Mouse (Mus musculus): ENCODE measurements around the gene F8. TPM values are rescaled to one million over a fixed set of nuclear protein-coding genes. Genes with fewer than 3 reads are reported as not detected.
A peak's percentile ranks its signal among the peaks of the same experiment; 100 is the strongest.

Gene F8
- polyA plus RNA-seq, 1 experiment from 2014 or later, result 0.81 TPM

DNA sequence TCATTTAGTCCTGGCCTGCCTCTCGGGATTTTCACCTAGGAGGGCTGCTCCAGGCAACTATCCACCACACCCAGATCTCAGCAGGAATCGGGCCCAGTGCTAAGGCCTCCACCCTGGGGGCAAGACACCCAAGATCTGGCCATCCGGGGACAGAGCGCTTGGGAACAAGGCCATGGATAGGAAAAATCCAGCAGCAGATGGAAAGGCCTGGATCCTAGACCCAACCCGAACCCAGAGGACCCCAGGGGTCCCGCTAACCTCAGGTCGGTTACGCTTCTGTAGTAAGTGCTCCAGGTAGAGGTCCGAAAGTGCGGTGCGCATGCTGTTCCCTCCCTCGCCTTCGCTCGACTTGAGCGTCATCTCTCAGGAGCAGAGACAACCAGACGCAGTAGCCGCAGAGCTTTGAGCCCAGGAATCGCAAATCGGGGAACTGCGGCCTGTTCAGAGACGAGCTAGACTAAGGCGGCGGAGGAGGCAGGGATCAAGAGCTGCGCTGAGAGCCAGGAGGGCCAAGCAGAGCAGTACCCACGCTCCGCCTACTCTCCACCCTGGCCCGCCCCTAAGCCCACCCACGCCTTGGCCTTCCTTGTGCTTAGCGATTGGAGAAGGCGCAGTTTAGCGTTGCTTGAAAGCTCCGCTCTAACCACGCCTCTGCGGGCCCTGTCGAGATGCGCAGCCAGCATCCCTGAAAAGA, 251.8 kb downstream of the F8 start, which contains the start of gene Mpp1:
Gene Mpp1, minus strand, starts transcription at position 550 of the 694 bp plus-strand sequence.
- Histone ChIP-seq H3K36me3 (ENCODE audit: control insufficient read depth, insufficient read depth) (no peaks in the 10 kb centered on the region), H3K27ac (ENCODE audit: low read depth, low read length) (peak within 1 kb of the TSS; percentile 86), H3K9me3 (ENCODE audit: control insufficient read depth) (no peaks in the 10 kb centered on the region), H3K9ac (ENCODE audit: low read depth, low read length) (peak within 1 kb of the TSS; percentile 65), H3K4me2 (replicated peaks; ENCODE audit: low read depth) (peak within 1 kb of the TSS; percentile 57), H3K4me3 (ENCODE audit: low read depth, low read length) (peak within 1 kb of the TSS; percentile 54), H3K4me1 (replicated peaks; ENCODE audit: control insufficient read depth, insufficient read depth, low read length) (no peaks in the 10 kb centered on the region), H3K27me3 (replicated peaks; ENCODE audit: control insufficient read depth, insufficient read depth, low read length) (no peaks in the 10 kb centered on the region)
- WGBS, result 25% methylated on average over 36 of the region's 36 CpGs
- ATAC-seq, result peak; percentile 91
- no peak for TF ChIP-seq CTCF (IDR thresholded peaks at IDR 0.05; ENCODE audit: low read depth)

DNA sequence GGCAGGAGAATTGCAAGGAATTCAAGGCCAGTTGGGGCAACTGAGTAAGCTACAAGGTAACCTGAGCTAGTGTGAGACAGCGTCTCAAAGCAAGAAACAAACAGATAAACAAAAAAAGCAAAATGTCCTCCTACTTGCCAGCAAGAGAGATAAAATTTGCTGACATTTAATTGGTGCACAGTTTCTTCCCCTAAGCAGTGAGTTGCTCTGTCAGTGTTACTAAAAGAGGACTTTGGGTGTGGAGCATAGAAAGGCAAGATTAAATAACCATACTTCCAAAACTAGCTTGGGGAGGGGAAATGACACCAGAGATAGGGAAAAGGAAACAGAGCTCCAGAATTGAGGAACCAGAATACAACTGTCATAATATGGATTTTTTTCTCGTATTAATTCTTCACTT, 252.9 kb downstream of the F8 start:
- TF ChIP-seq CTCF (IDR thresholded peaks at IDR 0.05; ENCODE audit: low read depth), result no peak
- H3K9ac ChIP-seq (ENCODE audit: low read depth, low read length), result no peak overlapping the region
- H3K4me2 ChIP-seq (replicated peaks; ENCODE audit: low read depth), result peak overlapping the region; percentile 57
- peak overlapping the region; percentile 54 for H3K4me3 ChIP-seq (ENCODE audit: low read depth, low read length)
- WGBS, result 31% methylated on average over 2 of the region's 2 CpGs
- H3K36me3 ChIP-seq (ENCODE audit: control insufficient read depth, insufficient read depth), result no peaks in the 10 kb centered on the region
- no peaks in the 10 kb centered on the region for H3K4me1 ChIP-seq (replicated peaks; ENCODE audit: control insufficient read depth, insufficient read depth, low read length)
- ATAC-seq, result no peak
- no peak overlapping the region for H3K27ac ChIP-seq (ENCODE audit: low read depth, low read length)
- H3K9me3 ChIP-seq (ENCODE audit: control insufficient read depth), result no peaks in the 10 kb centered on the region
- no peaks in the 10 kb centered on the region for H3K27me3 ChIP-seq (replicated peaks; ENCODE audit: control insufficient read depth, insufficient read depth, low read length)

DNA sequence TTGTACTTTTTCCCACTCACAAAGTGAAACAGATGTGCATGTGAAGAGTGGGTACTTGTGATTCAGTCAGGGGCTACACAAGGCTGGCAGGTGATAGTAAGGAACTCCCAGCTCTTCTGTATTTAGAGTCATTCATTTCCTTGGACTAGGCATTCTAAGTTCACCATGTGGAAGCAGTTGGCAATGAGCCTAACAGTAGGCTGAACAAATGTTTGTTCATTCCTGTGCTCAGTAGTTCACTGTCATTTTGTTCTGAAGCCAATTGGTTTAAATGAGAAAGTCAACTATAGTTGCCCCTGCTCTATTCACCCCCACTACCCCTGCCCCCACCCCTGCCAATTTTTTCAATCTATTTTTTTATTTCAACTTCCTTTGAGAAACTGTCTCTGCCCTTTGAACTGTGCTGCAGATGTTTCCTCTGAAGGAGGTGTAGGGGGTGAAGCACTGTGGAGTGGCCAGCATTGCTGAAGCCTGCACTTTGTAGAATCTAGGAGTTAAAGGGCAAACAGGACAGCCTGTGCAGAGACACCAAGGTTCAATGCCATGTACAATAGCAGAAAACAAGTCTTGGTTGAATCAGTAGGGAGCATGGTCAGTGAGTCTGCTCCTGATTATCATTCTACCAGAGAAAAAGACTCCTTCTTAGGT, 254.0 kb downstream of the F8 start:
- Histone ChIP-seq H3K4me3 (ENCODE audit: low read depth, low read length) (no peak overlapping the region), H3K9me3 (ENCODE audit: control insufficient read depth) (no peaks in the 10 kb centered on the region), H3K27me3 (replicated peaks; ENCODE audit: control insufficient read depth, insufficient read depth, low read length) (no peaks in the 10 kb centered on the region), H3K4me1 (replicated peaks; ENCODE audit: control insufficient read depth, insufficient read depth, low read length) (no peaks in the 10 kb centered on the region), H3K4me2 (replicated peaks; ENCODE audit: low read depth) (peak overlapping the region; percentile 57), H3K9ac (ENCODE audit: low read depth, low read length) (no peak overlapping the region), H3K36me3 (ENCODE audit: control insufficient read depth, insufficient read depth) (no peaks in the 10 kb centered on the region), H3K27ac (ENCODE audit: low read depth, low read length) (peak overlapping the region; percentile 42; the same call in 1 of the 2 replicates)
- TF ChIP-seq CTCF (IDR thresholded peaks at IDR 0.05; ENCODE audit: low read depth), result no peak
- ATAC-seq, result peak; percentile 46

DNA sequence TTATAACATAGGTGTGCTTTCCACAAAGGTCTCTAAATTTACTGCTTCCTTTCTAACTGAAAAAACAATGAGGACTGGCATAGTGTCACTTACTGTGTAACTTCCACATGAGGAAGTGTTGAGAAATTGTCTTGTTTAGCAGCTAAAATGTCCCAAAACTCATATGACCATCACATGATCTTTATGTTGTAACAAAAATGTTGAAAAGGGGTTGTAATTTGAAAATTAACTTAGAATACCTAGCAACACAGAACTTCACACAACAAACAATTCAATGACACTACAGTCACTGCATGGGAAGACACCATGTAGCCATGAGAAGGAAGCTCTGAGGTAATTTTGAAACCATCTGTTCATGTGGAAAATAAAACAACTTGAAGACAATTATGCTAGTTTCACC, 255.5 kb downstream of the F8 start:
- no peak overlapping the region for H3K4me3 ChIP-seq (ENCODE audit: low read depth, low read length)
- H3K27me3 ChIP-seq (replicated peaks; ENCODE audit: control insufficient read depth, insufficient read depth, low read length), result no peaks in the 10 kb centered on the region
- no peak overlapping the region for H3K27ac ChIP-seq (ENCODE audit: low read depth, low read length)
- H3K4me2 ChIP-seq (replicated peaks; ENCODE audit: low read depth), result peak overlapping the region; percentile 57; the same call in 1 of the 2 replicates
- TF ChIP-seq CTCF (IDR thresholded peaks at IDR 0.05; ENCODE audit: low read depth), result no peak
- ATAC-seq, result no peak
- H3K4me1 ChIP-seq (replicated peaks; ENCODE audit: control insufficient read depth, insufficient read depth, low read length), result no peaks in the 10 kb centered on the region
- no peak overlapping the region for H3K9ac ChIP-seq (ENCODE audit: low read depth, low read length)
- peaks cover 7% of the 10 kb centered on the region; the same call in 1 of the 2 replicates for H3K36me3 ChIP-seq (ENCODE audit: control insufficient read depth, insufficient read depth)
- H3K9me3 ChIP-seq (ENCODE audit: control insufficient read depth), result no peaks in the 10 kb centered on the region

DNA sequence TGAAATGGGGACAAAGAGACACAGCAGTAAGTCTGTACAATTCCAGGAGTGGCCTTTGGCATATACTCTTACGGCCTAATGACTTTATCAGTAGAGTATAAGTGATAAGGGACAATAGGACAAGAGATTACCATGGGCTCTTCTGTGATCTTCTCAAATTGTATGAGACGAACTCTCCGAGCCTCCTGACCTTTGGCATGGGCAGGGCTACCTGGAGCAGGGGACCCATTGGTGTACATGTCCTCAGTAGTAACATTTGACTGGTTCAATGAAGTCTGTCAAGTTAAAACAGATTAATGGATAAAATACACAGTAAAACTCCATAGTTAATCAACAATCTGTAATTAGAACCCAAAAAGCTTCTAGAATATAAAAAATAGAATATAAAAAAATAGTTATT, 256.8 kb downstream of the F8 start:
- ATAC-seq, result peak; percentile 34; the same call in 1 of the 2 replicates
- peaks cover 9% of the 10 kb centered on the region; the same call in 1 of the 2 replicates for H3K36me3 ChIP-seq (ENCODE audit: control insufficient read depth, insufficient read depth)
- H3K9ac ChIP-seq (ENCODE audit: low read depth, low read length), result no peak overlapping the region
- no peaks in the 10 kb centered on the region for H3K27me3 ChIP-seq (replicated peaks; ENCODE audit: control insufficient read depth, insufficient read depth, low read length)
- TF ChIP-seq CTCF (IDR thresholded peaks at IDR 0.05; ENCODE audit: low read depth), result no peak
- H3K9me3 ChIP-seq (ENCODE audit: control insufficient read depth), result no peaks in the 10 kb centered on the region
- no peak overlapping the region for H3K4me2 ChIP-seq (replicated peaks; ENCODE audit: low read depth)
- H3K27ac ChIP-seq (ENCODE audit: low read depth, low read length), result no peak overlapping the region
- no peak overlapping the region for H3K4me3 ChIP-seq (ENCODE audit: low read depth, low read length)
- WGBS, result 54% methylated on average over 3 of the region's 3 CpGs
- no peaks in the 10 kb centered on the region for H3K4me1 ChIP-seq (replicated peaks; ENCODE audit: control insufficient read depth, insufficient read depth, low read length)

Other genes with a start within 250 kb of the F8 start
- 0.23 TPM in 1 of 2 replicates, not detected in the other for gene Smim9, start 218.8 kb downstream of the F8 start, polyA plus RNA-seq (2015; fragmentation: Nextera tagmentation; extraction: Ambion mirVana)
- 40.7 TPM in 2 replicates for gene Fundc2, start 216 bp downstream of the F8 start, polyA plus RNA-seq (2015; fragmentation: Nextera tagmentation; extraction: Ambion mirVana)
- 13.8 and 14.4 TPM in 2 replicates for gene Cmc4, start 34.0 kb upstream of the F8 start, polyA plus RNA-seq (2015; fragmentation: Nextera tagmentation; extraction: Ambion mirVana)
- gene Mtcp1, start 34.0 kb upstream of the F8 start, polyA plus RNA-seq (2015; fragmentation: Nextera tagmentation; extraction: Ambion mirVana), result 3.1 and 3.6 TPM in 2 replicates
- gene Brcc3, start 34.0 kb upstream of the F8 start, polyA plus RNA-seq (2015; fragmentation: Nextera tagmentation; extraction: Ambion mirVana), result 28.4 and 30.9 TPM in 2 replicates
- gene Vbp1, start 131.7 kb upstream of the F8 start, polyA plus RNA-seq (2015; fragmentation: Nextera tagmentation; extraction: Ambion mirVana), result 89.2 and 90.0 TPM in 2 replicates
- gene Rab39b, start 195.6 kb upstream of the F8 start, polyA plus RNA-seq (2015; fragmentation: Nextera tagmentation; extraction: Ambion mirVana), result 0.50 and 0.72 TPM in 2 replicates

Data from intestine, postnatal 0 days (tissue).